Mouse (Mus musculus) mature B cell (primary cell): ENCODE measurements at regions not wholly inside any gene's neighbourhood (a gene's known extent, or its start where the extent isn't known, plus 50 kb on each side); places are given as distances from the start of the nearest gene placed in this dataset.

Experiments used
- in situ Hi-C: fragments of 300-500 bp; cut with MboI; formaldehyde crosslinking; loops from 2 replicates; pipeline ENCODE4 v1.14.3; 2019

DNA sequence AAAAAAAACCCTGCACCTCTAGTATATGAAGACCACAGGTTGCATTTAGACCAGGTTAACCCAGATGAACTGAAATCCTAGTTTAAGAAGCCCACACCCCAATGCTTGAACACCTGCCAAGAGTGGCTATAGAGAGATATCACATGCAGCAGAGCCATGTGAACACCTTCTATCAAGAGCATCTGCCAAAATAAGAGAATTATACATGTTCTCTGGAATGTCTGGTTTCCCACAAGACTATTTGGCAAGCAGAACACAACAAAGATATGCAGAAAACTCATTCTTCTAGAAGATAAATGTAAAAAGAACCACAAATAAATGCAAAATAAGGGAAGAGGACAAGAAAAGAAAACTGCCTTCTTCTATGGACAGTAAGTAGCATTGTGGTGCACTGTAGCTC is 107.7 kb upstream of the Dab2 start:
- in situ Hi-C loops = no loop called here

DNA sequence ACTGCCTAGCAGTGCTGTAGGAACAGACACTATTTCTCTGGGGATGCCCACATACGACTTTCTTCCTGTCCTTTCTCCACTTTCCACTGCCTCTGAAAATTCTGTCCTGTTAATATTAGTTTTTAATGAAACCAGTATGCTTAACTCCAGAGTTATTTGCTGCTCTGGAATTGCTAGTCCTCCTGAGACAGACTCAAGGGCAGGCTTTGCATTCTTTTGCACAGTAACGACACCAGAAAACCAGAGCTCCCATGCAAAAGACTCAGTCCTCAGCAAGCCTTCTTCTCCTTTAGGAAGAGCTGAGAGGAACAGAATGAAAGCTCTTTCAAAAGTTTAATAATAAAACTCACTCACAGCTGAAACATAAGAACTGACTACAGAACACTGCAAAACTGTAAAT is 92.3 kb upstream of the Dab2 start:
- in situ Hi-C loops = loop anchor here (25.0 kb wide), 1 partner anchor 1020 kb away; the partner anchor contains the start of gene Ttc33

DNA sequence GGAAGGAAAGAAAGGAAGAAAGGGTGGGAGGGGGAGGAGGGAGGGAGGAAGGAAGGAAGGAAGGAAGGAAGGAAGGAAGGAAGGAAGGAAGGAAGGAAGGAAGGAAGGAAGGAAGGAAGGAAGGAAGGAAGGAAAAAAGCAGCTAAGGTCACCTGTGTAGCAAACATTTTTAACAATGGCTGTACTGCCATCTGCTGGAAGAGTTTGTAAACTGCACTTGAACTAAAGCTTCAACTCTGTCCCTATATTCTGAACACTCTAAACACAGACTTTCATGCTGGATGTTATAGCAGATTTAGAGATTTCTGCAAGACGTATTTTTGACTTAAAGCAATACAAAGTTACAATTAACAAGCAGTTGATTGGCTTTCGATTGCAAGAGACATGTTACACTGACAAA is 90.3 kb upstream of the Dab2 start:
- in situ Hi-C loops = loop anchor here (25.0 kb wide), 1 partner anchor 1022 kb away; the partner anchor contains the start of gene Ttc33

DNA sequence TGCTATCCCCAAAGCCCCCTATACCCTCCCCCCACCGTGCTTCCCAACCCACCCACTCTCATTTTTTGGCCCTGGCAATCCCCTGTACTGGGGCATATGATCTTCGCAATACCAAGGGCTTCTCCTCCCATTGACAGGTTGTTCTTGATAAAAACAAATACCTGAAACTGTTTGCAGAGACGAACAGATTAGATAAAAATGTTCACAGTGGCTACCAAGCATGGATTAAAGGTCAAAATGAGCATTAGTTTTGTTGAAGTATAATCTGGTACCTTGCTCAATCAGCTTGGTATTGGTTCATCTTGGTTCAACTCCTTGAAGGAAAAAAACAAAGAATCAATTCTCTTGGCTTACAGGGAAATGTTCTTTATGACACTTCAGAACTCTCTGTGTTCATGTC is 81.5 kb upstream of the Dab2 start:
- in situ Hi-C loops = loop anchor here (25.0 kb wide), 1 partner anchor 1031 kb away; the partner anchor contains the start of gene Ttc33

DNA sequence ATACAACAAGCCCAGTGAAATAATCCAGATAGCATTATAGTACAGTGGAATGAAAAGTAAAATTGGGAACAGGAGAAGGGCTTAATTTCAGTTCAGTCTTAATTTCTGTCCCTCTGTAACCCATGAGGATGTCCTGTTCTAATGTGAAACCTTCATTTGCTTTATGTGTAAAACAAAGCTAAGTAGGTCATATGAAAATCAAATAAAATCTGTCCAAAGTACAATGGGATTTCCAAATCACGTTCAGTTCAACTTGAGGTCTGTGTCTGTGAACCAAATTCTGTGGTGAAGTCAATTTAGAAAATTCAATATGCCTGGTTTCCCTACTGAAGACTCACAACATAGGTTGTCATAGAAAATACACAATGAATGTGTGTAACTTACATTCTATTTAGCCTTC is 74.4 kb upstream of the Dab2 start:
- in situ Hi-C loops = no loop called here

DNA sequence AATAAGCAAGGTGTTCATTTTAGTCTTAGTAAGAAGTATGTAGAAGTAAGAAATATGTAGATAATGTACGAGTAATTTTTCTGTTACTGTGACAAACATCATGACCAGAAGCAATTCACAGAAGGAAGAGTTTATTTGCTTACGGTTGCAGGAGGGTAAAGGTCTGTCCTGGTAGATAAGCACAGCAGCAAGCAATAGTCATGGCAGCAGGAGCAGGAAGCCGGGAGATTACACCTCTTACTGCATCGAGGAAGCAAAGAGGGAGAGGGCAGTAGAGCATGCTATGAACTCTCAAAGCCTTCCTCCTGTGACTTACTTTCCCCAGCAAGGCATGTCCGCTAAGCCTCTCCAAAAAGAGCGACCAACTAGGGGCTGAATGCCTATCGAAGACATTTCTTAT is 69.0 kb upstream of the Dab2 start:
- in situ Hi-C loops = no loop called here

DNA sequence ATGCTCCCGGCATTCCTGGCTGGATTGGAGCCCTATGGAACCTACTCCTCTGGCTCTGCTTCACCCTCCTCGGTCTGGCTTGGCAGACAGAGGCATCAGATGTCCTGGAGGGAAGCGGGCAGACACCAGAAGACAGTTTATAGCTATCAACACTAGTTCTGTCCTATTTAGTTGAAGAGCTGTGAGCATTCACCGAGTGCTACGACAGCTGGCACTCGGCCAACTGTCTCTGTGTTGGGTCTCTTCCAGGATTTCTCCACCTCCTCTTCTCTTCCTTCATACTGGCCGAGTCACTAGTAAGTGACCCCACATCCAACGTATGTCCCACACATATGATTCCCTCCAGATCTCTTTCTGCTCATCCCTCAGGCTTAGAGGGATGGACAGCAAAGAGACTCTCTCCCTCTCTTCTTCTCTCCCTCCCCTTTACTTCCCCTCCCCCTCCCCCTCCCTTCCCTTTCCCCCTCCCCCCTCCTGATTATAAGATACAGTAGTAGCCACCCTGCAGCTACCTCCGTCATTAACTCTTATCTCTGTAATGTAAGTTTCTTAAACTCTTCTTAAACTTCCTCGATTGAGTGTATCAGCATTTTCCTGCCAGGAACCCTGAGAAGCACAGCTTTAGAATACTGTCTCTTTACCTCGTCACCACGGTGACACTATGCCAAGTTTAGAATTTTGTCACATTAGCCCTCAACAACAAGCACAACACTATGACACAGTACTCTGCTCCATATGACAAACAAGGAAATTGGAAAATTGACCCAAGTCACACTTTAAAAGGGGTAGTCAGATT is 68.1 kb upstream of the Dab2 start:
- in situ Hi-C loops = no loop called here

DNA sequence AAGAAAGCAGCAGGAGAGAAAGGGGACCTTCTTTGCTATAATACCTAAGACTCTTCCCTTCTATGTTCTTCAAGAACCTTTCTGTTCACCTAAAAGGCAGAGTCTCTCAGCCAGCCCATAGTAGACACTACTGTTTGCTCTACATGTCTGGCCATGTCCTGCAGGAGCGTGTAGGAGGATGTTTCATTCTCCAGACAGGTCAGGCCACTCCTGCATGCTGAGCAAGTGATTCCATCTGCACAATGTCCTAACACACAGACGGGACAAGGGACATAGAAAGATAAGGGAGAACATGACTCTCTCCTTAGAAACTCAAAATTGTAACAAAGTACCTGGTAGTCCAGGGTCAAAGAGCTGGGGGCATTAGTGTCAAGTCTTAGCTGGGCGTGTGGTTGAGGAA is 66.0 kb upstream of the Dab2 start:
- in situ Hi-C loops = no loop called here

DNA sequence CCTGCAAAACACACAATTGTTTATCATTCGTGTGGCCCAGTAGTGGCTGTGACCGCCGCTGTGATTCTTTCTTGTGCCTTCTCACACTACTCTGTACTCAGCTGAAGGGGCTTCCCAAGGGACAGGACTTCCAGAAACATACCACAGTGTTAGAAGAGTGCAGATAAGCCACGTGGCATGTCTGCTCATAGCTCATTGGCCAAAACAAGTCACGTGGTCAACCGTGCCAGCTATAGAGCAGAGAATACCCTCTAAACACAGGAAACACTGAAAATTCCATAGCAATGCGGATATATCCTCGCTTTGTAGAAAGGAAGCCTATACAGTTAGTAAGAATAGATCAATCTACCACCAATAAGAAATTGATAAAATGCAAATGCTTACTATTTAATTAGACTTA is 63.0 kb upstream of the Dab2 start:
- in situ Hi-C loops = no loop called here

DNA sequence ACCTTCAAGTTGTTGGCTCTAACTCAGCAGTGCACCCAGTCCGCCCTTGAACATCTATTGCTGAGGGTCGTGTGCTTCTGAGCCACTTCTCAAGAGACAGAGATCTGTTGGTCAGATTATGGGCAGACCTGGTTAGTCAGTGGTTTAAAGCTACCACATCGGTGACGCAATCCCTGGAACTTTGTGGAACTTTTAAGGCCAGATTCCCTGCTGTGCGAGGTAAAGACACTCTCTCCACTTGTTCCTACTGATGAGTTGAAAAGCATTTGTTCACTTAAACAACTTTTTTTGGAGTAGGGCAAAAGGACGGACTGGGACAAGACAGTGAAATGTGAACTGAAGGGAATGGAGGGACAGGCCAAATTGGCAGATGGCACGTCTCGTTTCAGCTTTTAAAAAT is 61.9 kb upstream of the Dab2 start:
- in situ Hi-C loops = no loop called here

DNA sequence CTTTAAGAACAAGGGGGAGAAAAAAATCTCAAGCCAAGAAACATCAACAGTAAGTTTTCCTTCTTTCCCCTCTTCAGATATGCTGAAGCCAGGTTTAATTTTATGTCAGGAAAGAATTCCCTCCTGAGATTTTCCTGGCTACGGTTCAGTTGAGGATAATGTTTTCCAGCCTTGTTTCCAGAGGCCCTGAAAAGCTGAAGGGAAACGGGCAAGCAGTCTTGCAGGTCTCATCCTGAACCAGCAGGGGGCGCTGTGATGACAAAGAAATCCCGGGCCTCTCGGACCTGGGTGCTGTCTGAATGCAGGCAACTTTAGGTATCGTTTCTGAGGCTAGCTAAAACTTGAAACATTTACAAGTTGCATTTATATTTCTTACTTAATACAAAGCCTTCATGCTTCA is 61.5 kb upstream of the Dab2 start:
- in situ Hi-C loops = no loop called here

DNA sequence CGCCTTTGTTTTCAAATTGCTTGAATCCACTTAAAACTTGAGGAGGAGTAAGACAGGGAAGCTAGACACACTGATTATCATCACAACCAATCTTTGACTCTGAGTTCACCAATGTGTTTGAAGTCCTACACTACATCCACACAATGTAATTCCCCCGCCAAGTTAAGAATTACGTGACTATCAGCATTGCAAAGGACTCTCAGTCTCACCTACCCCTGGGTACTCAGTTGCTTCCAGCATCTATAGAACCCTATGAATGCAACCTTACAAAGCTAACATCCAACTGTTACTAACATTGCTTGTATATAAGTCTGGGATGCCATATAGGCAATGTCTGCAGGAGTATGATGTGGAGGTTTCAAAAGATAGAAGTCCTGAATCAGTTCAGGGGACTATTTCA is 60.8 kb upstream of the Dab2 start:
- in situ Hi-C loops = no loop called here

DNA sequence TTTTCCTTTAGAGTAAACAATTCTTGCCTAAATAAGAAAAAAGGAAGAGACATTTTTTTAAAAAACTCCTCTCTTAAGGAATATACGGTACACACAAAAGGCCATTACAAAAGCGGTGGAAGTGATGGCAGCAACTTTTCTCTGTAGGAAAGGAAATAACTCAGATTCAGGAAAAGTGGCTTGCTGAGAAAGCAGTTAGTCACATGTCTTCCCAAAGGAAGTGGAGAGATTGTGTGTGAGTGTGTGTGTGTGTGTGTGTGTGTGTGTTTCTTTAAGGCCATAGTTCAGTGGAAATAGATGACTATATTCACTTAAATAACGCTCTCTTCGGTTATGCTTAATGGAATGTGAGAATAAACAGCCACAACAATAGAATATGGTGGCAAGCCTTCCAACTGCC is 57.5 kb upstream of the Dab2 start:
- in situ Hi-C loops = no loop called here

DNA sequence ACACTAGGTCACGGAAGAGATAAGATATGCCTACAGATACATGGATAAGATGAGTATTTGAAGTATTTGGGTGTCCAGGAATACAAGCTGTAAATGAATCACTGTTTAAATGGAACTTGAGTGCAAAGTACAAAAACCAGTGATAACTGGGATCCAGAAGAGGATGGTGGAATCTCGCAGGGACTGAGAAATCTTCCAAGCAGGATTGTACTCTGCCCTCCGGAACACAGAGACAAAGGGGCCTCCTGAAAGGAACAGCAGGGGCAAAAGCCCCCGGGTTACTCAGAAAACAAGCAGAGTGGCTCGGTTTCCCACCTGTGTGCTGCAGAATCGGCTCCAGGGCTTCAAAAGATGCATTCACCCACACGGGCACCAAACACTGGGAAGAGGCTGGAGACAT is 55.2 kb upstream of the Dab2 start:
- in situ Hi-C loops = no loop called here

DNA sequence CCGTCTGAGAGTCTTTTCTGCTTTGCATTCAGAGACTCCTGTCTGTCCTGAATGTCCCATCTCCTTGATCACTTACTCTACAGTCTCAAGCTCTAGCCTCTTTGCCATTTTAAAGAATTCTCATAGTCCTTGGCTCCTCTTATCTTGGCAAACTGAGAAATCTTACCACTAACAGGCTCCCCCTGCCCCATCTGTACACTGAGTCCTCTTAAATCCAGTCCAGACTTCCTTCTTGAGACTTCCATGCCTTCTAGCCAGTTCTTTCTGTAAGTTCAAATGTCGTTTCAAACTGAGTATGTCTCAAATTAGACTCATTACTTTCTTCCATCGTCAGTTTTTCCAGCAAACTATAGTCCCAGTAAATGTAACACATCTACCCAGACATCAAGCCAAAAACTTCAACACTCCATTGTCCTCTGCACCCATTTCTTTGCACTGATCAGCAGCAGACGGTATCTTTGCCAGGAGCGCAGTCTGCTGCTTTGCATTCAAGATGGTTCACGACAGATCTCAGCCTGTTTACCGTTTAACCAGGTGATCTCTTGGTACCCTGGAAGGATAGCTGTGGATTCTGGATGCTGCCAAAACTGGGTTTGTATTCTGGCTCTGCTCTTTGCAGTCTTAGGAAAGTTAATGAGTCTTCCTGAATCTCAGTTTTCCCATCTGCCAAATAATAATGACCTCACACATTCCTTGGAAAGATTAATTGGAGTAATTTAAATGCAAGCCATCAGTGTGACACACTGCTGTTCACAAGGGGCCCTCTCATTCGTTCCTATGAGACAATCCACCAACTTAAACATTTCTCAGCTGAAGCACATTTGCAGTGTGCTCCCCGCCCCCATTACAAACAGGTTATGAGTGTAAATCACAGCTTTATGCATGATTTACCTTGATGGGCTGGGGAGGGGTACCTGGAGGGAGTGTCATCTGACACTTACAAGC is 53.4 kb upstream of the Dab2 start:
- in situ Hi-C loops = no loop called here

DNA sequence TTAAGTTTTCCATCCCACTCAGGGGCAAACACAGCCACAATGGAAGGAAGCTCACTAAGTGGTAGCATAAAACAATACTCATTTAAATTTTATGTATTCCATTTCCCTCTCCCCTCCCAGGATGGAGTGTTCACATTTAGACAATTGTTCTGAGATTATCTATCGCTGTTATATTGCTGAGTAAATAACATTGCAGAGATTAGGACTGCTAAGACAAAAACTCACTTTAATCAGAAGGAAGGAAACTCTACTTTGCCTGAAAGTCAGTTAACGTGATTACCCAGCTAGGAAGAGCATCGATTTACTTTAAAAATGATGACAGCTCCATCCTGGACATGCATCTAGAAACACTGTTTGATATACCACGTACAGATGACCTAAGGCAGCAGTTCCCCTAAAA is 51.1 kb upstream of the Dab2 start:
- in situ Hi-C loops = no loop called here
